Mouse (Mus musculus) B cell, adult 67 days (primary cell): ENCODE measurements around the gene Gm2381. TPM values are rescaled to one million over a fixed set of nuclear protein-coding genes. Genes with fewer than 3 reads are reported as not detected.

ENCODE experiments used
- total RNA-seq, 2 experiments: library from RNA; stranded (reverse); gene quantifications; 4 replicates each; pipeline ENCODE4 v1.2.4; 2023

Gene Gm2381
- not detected for total RNA-seq

GRCm38 (mm10) chr7:42866801-42867458 lies at the start of gene Gm2381:
Gene Gm2381 (minus strand): TSS chr7:42867234.

GRCm38 (mm10) chr7:42793425-42793824 lies 73.6 kb downstream of the Gm2381 start, which contains the start of gene Vmn2r62:
Gene Vmn2r62 (minus strand): TSS chr7:42793525.

Other genes with a start within 250 kb of the Gm2381 start
- gene Zfp976, start 224.6 kb downstream of the Gm2381 start, total RNA-seq, result 1 to 10 TPM; 2.4 to 2.8 TPM
- 1 to 10 TPM; 4.4 to 4.5 TPM for gene Zfp975, start 174.5 kb downstream of the Gm2381 start, total RNA-seq
- not detected for gene Gm17067, start 140.2 kb downstream of the Gm2381 start, total RNA-seq
- not detected for gene Vmn2r62, start 73.7 kb downstream of the Gm2381 start, total RNA-seq
- not detected for gene Vmn2r63, start 66.6 kb upstream of the Gm2381 start, total RNA-seq
- gene Gm9268, start 151.5 kb upstream of the Gm2381 start, total RNA-seq, result not detected
- gene Zfp936, start 247.0 kb upstream of the Gm2381 start, total RNA-seq, result not detected